Mouse (Mus musculus) heart, adult 2 months (tissue): ENCODE results near the gene Dlx3. TPM values are rescaled to one million over a fixed set of nuclear protein-coding genes. Genes with fewer than 3 reads are reported as not detected.

Experiments used
- DNase-seq, 2 experiments: peaks; one replicate each; pipeline ENCODE4 v3.0.0; 2021
- H3K27ac ChIP-seq: fragments of 200-600 bp; 2 replicates; pipeline ENCODE4 v1.8.1; 2022
- H3K27me3 ChIP-seq: fragments of 200-500 bp; 2 replicates; pipeline ENCODE4 v1.6.1; 2012; ENCODE audit warnings: mild to moderate bottlenecking, low read length, inconsistent platforms, mixed read lengths; ENCODE audit not compliant: control insufficient read depth, insufficient read depth
- H3K36me3 ChIP-seq: fragments of 200-500 bp; 2 replicates; pipeline ENCODE4 v1.6.1; 2012; ENCODE audit warnings: low read length, inconsistent platforms; ENCODE audit not compliant: control insufficient read depth, insufficient read depth
- H3K4me1 ChIP-seq: fragments of 200-500 bp; 2 replicates; pipeline ENCODE4 v1.6.1; 2011; ENCODE audit warnings: low read length; ENCODE audit not compliant: control insufficient read depth, insufficient read depth
- H3K4me3 ChIP-seq: fragments of 200-600 bp; 2 replicates; pipeline ENCODE4 v1.8.1; 2022
- H3K79me2 ChIP-seq: fragments of 200-500 bp; replicated peaks from 2 replicates; pipeline ENCODE4 v1.6.1; 2012; ENCODE audit warnings: mild to moderate bottlenecking, inconsistent platforms, low read length, moderate library complexity, mixed read lengths; ENCODE audit not compliant: control insufficient read depth, insufficient read depth
- H3K9ac ChIP-seq: fragments of 200-500 bp; 2 replicates; pipeline ENCODE4 v1.6.1; 2012; ENCODE audit warnings: low read depth, mild to moderate bottlenecking, control low read depth, inconsistent platforms, low read length, mixed read lengths
- CTCF ChIP-seq: fragments of 200-600 bp; IDR thresholded peaks from 2 replicates; pipeline ENCODE4 v1.8.1; 2022; ENCODE audit warnings: antibody characterized with exemption, mild to moderate bottlenecking, moderate library complexity
- EP300 ChIP-seq: fragments of 200-500 bp; IDR thresholded peaks from 2 replicates; pipeline ENCODE4 v1.6.1; 2011; ENCODE audit warnings: low read depth, low read length, control low read depth; ENCODE audit not compliant: insufficient read depth
- POLR2A ChIP-seq: fragments of 200-500 bp; IDR thresholded peaks from 2 replicates; pipeline ENCODE4 v1.6.1; 2011; ENCODE audit warnings: mild to moderate bottlenecking, low read depth, low read length, control low read depth; ENCODE audit not compliant: insufficient read depth
- WGBS: fragments of 180-500 bp; shearing (Covaris S2); methylation state at CpG from one replicate; pipeline ENCODE4 v1.1.7; 2018; 5-methylcytosine and 5-hydroxymethylcytosine counted together
- intact Hi-C: fragments of 180-260 bp; cut with DNase I; formaldehyde crosslinking; loops from one replicate; pipeline ENCODE4 v1.15.1; 2025
- polyA plus RNA-seq: library from polyadenylated mRNA; depleted of rRNA; stranded (reverse); fragments of >200 nt; gene quantifications from 2 replicates; pipeline ENCODE4 v1.2.3, GENCODE M21; 2012
- total RNA-seq, 2 experiments: library from RNA; stranded (reverse); gene quantifications; 2 replicates each; pipeline ENCODE4 v1.2.3; 2021

Gene Dlx3
- total and polyA plus RNA-seq, 3 experiments, result not detected

GRCm38 (mm10) chr11:95074694-95075093 lies 45.2 kb upstream of the Dlx3 start:
- Histone ChIP-seq H3K4me3 (no peak overlapping the region), H3K27ac (no peak overlapping the region), H3K27me3 (no peaks in the 10 kb centered on the region), H3K4me1 (peaks cover 18% of the 10 kb centered on the region), H3K9ac (no peak overlapping the region), H3K36me3 (no peaks in the 10 kb centered on the region), H3K79me2 (no peaks in the 10 kb centered on the region)
- 74% methylated on average over 4 of the region's 4 CpGs for WGBS
- intact Hi-C loops, result no loop called here
- TF ChIP-seq CTCF (no peak), EP300 (no peak), POLR2A (no peak)
- DNase-seq, result no peak

- H3K9ac ChIP-seq, result peak overlapping the region; percentile 78
- H3K4me1 ChIP-seq, result peaks cover 16% of the 10 kb centered on the region
- TF ChIP-seq EP300 (no peak), CTCF (no peak)
- peak overlapping the region; percentile 60 for H3K4me3 ChIP-seq
- WGBS, result 11% methylated on average over 19 of the region's 19 CpGs
- no peaks in the 10 kb centered on the region for H3K27me3 ChIP-seq
- intact Hi-C loops, result loop anchor here (1.0 kb wide), 2 partner anchors 28 to 29 kb away; no protein-coding TSS in a partner anchor
- no peaks in the 10 kb centered on the region for H3K36me3 ChIP-seq
- no peaks in the 10 kb centered on the region for H3K79me2 ChIP-seq
- no peak for DNase-seq
- H3K27ac ChIP-seq, result peak overlapping the region; percentile 77
Measured at GRCm38 (mm10) chr11:95075197-95076040, 44.5 kb upstream of the Dlx3 start.

GRCm38 (mm10) chr11:95076041-95076535 lies 43.8 kb upstream of the Dlx3 start:
- TF ChIP-seq POLR2A (no peak), EP300 (no peak), CTCF (peak; percentile 71)
- intact Hi-C loops, result loop anchor here (1.0 kb wide), 2 partner anchors 28 to 29 kb away; no protein-coding TSS in a partner anchor
- Histone ChIP-seq H3K4me3 (peak overlapping the region; percentile 60), H3K27ac (peak overlapping the region; percentile 77), H3K4me1 (peaks cover 12% of the 10 kb centered on the region), H3K79me2 (no peaks in the 10 kb centered on the region), H3K9ac (peak overlapping the region; percentile 78), H3K27me3 (no peaks in the 10 kb centered on the region), H3K36me3 (no peaks in the 10 kb centered on the region)
- WGBS, result under 1% methylated on average over 41 of the region's 42 CpGs
- DNase-seq, result peak; percentile 74 to 76

- Histone ChIP-seq H3K9ac (peak within 1 kb of the TSS; percentile 78), H3K4me1 (peaks cover 12% of the 10 kb centered on the region), H3K27ac (peak within 1 kb of the TSS; percentile 77), H3K4me3 (peak within 1 kb of the TSS; percentile 60), H3K79me2 (no peaks in the 10 kb centered on the region), H3K27me3 (no peaks in the 10 kb centered on the region), H3K36me3 (no peaks in the 10 kb centered on the region)
- no peak for TF ChIP-seq POLR2A
- TF ChIP-seq EP300, result no peak
- TF ChIP-seq CTCF, result no peak
- intact Hi-C loops, result loop anchor here (1.0 kb wide), 2 partner anchors 28 to 29 kb away; no protein-coding TSS in a partner anchor
- WGBS, result under 1% methylated on average over 50 of the region's 51 CpGs
- DNase-seq, result peak; percentile 76 to 85
Measured at GRCm38 (mm10) chr11:95076536-95077111, 43.3 kb upstream of the Dlx3 start, which contains the start of gene Itga3. TSS of gene Itga3 (minus strand) at chr11:95076801.

- intact Hi-C loops, result no loop called here
- Histone ChIP-seq H3K4me3 (no peak overlapping the region), H3K36me3 (no peaks in the 10 kb centered on the region), H3K79me2 (no peaks in the 10 kb centered on the region), H3K4me1 (peaks cover 12% of the 10 kb centered on the region), H3K27me3 (no peaks in the 10 kb centered on the region), H3K27ac (no peak overlapping the region), H3K9ac (no peak overlapping the region)
- TF ChIP-seq POLR2A (no peak), EP300 (no peak), CTCF (no peak)
- no peak for DNase-seq
- WGBS, result 84% methylated on average over 7 of the region's 7 CpGs
Measured at GRCm38 (mm10) chr11:95077956-95078355, 42.0 kb upstream of the Dlx3 start.
